Mouse (Mus musculus): ENCODE data around the gene Kif11. TPM values are rescaled to one million over a fixed set of nuclear protein-coding genes. Genes with fewer than 3 reads are reported as not detected.

The Kif11 gene
- polyA plus RNA-seq, 1 experiment = 0.53 TPM

DNA sequence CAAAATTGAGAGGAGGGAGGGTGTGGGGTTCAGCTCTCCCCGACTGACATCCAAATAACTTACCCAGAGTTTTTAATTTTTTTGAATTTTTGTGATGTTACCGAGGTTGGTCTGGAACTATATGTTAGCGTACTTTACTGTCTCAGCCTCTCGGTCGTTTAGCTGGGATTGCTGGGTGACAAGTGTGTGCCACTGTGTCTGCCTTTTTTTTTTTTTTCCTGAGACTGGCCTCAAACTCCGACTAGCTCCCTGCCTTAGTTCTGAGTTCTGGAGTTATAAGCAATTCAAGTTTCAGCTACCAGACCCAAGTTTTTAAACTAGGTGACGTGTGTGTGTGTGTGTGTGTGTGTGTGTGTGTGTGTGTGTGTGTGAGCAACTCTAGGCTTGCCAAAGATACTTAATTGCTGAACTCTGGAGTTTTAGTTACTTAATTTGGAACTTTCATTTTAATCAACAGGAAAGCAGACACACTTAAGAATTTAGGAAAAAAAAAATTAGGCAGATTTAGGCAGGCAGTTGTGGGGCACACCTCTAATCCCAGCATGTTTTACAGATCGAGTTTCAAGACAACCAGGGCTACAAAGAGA lies 1.3 kb downstream of the Kif11 start:
- no peak for DNase-seq (ENCODE audit: low read depth)

DNA sequence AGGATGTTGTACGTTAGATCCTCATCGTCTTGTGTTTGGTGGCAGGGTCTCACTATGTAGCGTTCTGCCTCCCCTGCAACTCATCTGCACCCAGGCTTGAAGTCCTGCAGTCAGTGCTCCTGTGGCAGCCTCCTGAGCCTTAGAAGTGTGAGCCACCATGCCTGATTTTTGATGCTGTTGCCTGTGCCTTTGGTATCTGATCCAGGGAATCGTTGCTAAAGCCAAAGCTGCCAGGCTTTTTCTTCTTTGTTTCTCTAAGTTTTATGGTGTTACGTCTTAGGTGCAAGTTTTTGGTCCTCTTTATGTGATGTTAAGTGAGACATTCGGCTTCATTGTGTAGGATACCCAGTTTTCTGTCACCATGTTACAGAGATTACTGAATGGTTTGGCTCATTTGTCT lies 2.6 kb downstream of the Kif11 start:
- DNase-seq (ENCODE audit: low read depth) = no peak

DNA sequence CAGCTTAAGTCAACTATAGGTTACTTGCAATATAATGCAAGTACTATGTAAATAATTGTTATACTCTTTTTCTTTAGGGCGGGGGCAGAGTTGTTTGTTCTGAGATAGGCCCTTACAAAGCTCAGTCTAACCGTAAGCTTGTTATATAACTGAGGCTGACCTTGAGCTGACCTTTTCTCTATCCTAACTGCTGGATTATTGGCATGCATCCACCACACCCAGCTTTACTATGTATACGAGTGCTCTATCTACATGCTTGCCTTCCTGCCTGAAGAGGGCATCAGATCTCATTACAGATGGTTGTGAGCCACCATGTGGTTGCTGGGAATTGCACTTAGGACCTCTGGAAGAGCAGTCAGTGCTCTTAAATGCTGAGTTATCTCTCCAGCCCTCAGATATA lies 9.9 kb downstream of the Kif11 start:
- DNase-seq (ENCODE audit: low read depth) = no peak

DNA sequence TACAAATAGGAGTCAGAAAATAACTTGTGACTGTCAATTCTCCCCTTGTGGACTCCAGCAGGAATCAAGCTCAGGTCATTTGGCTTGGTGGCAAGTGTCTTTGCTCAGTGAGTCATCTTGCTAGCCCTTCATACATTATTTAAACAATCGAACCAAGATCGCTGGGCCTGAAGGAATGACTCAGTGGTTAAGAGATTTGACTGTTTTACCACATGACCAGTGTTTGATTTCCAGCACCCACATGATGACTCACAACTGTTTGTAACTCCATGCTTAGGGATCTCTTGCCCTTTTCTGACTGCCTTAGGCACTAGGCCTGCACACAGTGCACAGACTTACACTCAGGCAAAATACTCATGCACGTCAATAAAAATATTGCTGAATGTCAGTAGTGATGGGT lies 15.7 kb downstream of the Kif11 start:
- DNase-seq (ENCODE audit: low read depth) = no peak

DNA sequence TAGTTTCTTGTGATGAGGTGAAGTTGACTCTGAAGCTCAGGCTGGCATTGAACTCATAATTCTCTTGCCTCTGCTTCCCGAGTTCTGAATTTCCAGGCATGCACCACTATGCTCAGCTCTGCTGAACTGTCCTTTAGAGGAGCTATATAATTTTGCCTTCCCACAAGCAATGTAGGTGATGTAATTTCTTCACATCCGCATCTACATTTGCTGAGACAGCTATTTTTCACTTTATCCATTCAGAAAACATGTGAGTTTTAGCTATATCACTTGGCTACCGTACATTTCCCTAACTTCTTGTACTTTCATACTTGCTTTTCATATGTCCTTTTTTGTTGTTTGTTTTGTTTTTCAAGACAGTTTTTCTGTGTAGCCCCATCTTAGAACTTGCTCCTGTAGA lies 20.1 kb downstream of the Kif11 start:
- no peak for DNase-seq (ENCODE audit: low read depth)

DNA sequence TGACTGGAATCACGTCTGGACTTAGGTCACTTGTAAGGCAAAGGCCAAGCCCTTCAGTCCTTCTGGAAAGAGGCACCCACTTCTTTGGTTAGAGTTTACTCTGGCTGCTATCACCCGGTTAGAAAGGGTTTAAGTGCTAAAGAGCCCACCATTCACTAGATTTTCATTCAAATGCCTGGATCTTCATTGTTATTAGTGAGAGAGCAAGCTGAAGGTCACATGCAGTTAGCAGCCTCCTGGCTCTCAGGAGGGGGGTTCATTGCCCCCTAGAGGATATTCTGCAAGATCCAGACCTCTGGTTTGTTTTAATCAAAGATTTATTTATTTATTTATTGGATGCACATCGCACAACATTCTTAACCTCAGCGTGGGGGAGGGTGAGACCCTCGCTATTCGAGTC lies 24.7 kb downstream of the Kif11 start:
- no peak for DNase-seq (ENCODE audit: low read depth)

DNA sequence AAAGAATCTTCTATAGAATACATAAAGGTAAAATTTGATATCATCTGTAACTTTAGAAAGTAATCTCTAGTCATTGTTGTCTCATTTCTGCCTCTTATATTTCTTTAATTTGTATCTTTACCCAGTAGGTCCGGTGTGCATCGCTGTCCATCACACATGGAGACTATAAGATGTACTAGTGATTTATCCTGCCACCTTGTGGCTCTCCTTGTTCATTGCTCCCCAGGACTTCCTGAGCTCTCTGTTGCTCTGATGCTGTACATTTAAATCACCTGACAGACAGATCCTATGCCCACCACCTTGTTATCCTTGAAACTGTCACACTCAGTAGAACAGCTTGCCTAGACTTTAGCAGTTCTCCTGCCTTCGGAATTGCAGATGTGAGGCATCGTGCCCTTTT lies 42.1 kb downstream of the Kif11 start:
- DNase-seq (ENCODE audit: low read depth) = no peak

DNA sequence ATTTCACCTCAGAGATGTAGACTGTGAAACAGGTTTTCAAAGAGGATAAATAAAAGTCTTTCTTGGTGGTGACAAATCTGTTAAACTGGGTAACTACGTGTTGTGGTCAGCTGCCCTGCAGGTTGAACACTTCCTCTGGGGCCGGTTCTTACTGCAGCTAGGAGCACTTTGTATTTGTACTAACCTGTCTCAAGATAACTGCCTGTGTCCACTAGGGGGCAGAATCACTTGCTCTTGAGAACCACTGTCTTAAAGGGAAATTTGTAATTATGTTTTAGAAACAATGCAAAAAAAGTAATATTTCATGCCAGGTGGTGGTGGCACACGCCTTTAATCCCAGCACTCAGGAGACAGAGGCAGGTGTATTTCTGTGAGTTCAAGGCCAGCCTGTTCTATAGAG lies 43.4 kb downstream of the Kif11 start:
- DNase-seq (ENCODE audit: low read depth) = no peak

DNA sequence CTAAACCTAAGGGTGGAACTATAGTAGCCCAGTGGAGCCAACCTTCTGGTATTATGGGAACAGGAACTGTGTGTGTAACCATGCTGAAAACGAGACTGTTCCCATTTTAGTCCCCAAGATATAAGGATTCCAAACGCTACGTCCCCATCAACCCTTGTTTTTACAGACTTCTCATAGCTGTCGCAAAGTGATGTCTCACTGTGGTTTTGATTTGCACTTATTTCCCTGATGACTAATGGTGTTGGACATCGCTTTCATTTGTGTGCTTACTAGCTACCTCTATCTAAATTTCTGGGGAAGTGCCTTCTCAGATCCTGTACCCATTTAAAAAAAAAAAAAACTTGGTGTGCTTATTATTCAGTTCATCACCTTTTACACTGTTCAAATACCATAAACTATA lies 52.4 kb downstream of the Kif11 start:
- no peak for DNase-seq (ENCODE audit: low read depth)

DNA sequence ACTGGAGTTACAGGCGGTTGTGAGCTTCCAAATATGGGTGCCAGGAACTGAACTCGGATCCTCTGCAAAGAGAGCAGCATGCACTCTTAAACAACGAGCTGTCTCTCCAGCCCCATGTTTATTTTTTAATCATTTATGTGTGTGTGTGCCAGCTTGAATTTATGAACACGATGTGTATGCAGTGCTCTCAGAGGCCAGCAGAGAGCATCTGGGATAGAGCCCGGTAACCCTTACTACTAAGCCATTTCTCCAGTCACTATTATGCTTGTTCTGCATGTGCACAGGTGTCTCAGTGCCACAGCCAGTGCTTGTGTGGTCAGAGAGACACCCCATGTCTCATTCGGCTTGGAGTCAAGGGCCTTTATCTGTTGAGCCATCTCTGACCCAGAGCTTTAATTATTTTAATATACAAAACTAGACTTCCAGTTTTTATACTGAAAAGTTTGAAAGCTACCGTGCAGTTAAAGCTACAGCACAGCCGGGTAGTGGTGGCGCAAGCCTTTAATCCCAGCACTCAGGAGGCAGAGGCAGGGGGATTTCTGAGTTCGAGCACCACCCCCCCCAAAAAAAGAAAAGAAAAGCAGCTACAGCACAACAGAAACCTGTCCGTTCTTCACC lies 55.0 kb downstream of the Kif11 start:
- no peak for DNase-seq (ENCODE audit: low read depth)

DNA sequence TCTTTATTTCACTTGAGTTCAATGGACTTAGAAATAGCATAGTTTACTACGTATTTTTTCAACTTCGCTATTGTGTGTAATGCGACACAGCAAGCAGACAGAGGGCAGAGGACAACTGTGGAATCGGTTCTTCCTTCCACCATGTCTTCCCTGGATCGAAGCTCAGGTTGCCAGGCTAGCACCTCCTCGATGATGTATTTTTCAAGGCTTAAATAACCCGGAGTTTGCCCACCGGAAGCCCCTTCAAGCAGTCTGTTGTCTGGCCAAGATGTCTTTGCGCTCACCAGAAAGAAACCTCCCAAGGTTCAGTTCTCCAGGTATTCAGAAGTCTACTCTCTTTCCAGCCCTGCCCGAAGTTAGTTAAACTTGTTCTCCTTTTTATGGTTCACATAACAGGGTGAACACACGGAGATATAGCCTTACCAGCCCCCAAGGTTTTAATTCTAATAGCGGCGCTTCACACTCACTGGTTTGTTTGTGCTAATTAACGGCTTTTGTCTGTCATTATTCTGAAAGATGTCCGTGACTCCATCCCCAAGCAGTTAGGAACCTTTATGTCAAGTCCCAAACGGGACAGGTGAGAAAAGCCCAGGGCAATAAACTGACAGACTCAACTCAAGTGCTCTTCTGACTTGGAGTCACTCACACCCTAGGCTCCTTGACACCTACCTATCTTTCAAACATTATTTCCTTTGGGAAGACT lies 56.8 kb downstream of the Kif11 start:
- no peak for DNase-seq (ENCODE audit: low read depth)

DNA sequence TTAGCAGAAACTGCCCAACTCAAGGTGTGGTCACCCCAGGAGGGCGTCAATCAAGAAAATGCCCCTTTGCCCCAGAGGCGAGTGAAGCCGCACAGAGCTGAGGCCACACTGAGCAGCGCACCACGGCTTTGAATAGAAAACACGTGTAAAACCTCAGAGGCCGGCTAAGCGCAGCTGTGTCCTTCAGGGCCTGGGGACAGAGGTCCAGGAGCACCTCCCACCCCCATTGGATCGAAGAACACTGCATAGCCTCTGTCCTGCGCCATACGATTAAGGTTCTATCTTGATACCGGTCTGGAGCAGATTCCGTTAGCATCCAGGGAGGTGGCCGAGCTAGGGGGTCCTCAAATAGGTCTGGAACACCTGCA lies 57.7 kb downstream of the Kif11 start:
- DNase-seq (ENCODE audit: low read depth) = no peak

DNA sequence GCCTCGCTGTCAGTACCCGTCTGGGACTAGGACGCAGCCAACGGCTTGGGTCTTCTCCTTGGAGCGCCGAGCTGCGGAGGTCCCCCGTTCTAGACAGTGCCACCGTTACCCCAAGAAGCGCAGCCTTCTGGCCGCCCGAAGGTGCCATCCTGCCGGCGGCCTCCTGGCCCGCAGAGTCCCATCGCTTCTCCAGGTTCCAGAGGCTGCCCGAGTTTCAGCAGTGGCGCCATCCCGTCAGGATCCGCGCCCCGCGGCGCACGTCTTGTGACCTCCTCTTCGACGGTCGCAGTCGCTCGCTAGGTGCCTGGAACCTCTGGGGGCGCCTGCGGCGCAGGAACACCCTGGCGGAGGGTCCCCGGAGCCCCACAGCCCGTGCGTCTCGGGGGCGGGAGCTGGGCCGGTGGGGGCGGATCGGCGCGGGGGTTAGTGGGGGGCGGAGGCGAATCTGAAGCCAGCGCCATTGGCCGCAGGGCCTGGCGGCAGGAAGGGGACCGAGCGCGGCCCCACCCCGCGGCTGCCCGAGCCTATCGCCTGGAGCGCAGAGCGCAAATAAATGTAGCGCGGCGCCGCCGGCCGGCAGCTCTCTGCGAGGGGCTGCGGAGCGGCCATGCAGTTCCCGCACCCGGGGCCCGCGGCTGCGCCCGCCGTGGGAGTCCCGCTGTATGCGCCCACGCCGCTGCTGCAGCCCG lies 58.2 kb downstream of the Kif11 start, which contains the start of gene Hhex:
Gene Hhex, plus strand, starts transcription at position 548 of the 689 bp plus-strand sequence.
- DNase-seq (ENCODE audit: low read depth) = no peak

DNA sequence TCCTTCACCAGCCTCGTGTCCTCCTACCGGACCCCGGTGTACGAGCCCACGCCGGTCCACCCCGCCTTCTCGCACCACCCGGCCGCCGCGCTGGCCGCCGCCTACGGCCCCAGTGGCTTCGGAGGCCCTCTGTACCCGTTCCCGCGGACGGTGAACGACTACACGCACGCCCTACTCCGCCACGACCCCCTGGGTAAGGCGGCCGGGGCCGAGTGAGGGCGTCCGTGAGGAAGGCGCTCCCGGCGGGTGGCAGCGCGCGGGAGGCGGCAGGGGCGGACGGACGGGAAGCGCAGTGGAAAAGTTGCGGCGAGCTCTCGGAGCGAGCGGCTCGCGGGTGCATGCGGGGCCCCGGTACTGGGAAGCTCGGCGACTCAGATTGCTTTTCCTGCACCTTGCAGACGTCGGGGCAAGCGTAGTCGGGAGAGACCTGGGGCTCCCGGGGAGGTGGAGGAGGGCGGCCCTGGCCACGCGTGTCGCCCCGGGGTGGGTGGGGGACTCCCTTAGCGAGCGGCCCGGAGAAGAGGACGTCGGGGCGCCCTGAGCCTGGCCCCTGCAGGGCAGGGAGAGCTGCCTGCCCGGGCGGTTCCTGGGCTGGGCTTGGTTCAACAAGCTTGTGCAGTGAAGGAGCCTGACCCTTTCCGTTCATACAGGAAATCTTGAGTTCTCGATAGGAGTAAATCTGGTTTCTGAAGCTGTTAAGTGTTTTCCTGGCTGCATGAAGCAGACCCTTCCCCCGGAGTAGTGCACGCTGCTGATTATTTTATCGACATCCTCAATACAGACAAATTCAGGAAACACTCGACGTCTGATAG lies 59.0 kb downstream of the Kif11 start:
- DNase-seq (ENCODE audit: low read depth) = no peak

DNA sequence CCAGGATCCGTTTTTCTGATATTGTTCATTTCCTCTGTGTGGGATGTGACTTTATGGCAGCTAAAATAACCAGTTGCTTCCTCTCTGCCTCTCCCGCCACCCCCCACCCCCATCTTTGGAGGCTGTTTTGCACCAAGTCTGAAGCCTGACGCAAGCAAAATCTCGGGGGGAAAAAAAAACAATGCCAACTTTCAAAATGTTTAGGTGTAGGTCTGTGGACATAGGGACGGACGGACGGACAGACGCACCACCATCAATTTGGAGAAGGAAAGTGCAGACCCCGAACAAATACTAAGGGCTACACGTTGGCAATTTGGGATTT lies 59.6 kb downstream of the Kif11 start:
- no peak for DNase-seq (ENCODE audit: low read depth)

DNA sequence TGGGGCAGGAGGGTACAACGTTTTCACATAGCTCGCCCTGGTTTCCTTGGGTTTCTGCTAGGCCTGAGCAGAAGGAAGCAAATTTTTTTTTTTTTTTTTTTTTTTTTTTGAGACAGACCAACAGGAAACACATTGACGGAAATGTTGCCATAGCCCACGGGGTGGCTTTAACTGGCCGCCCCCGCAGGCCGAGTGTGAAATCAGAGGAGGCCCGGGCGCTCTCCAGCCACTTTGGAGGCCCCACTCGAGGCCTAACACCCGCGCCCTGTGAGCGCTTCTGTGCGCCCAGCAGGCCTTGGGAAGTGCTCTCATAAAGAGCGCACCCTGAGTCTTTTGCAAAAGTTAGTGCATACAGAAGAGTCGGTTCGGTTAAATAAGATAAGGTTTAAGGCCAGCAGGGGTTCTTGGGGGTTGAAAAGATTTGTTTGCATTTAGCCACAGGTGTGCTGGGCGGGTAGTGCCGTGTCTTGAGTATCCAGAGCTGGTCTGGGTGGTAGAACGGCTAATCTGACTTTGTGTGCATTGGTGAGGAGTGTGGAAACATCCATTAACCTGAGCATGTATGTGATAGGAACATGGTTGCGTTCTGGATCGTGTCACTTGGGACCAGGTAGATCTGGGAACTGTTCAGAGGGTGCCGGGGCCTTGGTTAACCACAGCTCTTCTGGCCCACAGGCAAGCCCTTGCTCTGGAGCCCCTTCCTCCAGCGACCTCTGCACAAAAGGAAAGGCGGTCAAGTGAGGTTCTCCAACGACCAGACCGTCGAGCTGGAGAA lies 60.5 kb downstream of the Kif11 start:
- DNase-seq (ENCODE audit: low read depth) = no peak

DNA sequence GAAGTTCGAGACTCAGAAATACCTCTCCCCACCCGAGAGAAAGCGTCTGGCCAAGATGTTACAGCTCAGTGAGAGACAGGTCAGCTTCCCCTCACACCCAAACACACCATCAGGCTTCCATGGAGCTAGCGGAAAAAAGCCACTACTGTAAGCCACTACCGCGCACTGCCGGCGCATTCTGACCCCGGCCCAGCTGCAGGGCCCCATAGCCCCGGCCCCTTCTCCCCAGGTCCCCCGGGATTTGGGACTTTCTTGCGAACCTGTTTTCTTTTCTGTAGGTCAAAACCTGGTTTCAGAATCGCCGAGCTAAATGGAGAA lies 61.0 kb downstream of the Kif11 start:
- no peak for DNase-seq (ENCODE audit: low read depth)

DNA sequence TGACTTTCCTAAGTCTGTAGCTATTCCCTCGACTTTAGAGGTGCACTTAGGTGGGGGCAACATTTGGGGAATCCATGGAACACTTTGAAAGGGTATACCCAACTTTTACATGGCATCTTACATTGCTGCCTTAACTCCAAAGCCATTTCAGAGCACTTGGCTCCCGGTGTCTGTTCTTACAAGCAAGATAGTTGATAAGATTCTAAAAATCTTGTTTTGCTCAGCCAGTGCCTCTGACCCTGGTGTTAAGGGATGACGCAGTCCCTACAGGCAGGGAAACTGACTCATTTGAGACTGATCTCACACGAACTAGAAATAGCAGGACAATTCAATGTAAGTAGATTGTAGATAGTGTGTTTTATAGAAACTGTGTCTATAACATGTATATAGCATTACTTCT lies 64.0 kb downstream of the Kif11 start:
- DNase-seq (ENCODE audit: low read depth) = no peak

DNA sequence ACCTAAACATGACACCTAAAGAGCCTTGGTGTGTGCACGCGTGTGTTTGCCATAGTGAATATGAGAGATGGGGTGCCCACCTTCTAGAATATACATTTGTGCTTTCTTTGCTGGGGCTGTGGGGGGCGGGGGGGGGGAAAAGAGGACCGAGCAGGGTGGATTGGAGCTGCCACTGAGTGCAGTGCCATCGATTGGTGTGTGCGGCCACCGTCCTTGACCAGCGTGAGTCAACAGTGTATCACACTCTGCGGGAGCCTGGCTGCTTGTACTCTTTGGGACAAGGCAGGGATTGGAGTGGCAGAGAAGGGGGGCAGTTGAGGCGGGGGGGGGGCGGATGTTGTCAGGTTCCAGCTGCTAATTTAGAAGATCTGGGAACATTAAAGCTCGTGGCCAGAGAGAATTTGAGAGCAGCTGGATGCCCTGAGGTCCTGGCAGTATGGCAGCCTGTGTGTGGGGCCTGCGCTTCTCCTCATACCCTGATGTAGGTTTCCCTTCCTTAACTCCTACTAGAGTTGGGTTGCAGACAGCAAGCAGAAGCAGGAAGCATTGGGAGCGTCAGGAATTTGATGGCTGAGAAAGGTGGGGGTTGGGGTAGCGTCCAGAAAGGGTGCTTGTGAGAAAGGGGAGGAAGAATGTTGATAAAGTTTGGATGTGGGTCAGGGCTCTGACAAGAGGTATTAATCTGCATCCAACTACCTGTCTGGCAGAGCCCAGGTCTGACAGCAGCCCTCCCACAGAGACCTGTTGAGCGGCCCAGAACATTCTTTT lies 64.7 kb downstream of the Kif11 start:
- no peak for DNase-seq (ENCODE audit: low read depth)

DNA sequence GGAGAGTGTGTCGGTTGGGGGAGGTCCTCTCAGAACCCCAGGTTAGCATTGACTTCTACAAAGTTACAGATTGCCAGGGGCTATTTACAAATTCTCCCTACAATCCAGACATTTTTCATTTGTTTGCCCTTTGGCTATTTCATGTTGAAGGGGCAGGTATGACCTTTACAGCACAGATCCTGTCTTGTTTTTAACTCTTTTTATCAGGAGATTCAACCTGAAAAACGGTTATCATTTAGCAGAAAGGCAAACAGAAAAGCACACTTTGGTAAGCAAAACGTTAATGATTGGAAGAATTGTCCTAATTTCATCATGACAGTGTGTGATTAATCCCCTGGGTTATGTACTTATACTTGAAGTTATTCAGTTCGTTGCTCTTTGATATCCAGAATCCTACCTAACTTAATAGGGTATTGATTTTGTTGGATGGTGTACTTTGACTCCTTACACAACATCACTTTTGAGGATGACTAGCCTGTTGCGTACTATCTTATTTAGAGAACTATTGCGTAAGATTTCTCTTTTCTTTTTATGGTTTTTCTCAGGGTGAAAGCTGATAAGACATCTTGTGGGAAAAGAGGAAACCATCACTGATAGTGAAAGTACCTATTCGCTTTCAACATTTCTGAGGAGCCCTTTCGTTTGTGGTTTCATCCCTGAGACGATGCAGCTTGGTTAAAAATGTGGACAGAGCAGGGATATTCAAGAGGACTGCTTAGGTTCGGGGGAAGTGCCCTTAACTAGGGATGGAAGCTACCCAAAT lies 66.5 kb downstream of the Kif11 start:
- no peak for DNase-seq (ENCODE audit: low read depth)

Data from gonadal fat pad, adult 2 months (tissue).